Mouse (Mus musculus): ENCODE results near the gene Tmem150c.

DNA sequence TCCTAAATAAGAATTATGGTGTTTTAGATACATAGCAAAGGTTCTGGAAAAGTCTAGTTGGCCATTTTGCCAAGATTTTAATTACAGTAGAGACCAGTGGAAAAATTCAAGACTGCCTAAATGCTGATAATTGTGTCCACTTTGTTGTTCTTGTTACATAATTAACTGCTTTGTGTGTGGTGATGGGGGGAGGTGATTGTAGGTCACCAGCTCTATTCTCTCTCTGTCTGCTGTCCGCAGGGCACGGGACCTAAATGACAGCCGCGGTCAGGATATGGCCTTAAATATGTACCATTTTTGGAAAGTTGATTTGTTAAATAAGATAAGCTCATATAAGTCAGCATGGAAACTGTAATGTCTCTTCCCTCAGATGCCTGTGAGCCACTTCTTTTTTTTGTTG is 118.3 kb downstream of the Tmem150c start:
- TF ChIP-seq CTCF (IDR thresholded peaks at IDR 0.05; ENCODE audit: low read depth, low read length) = no peak
- TF ChIP-seq GATA1 (IDR thresholded peaks at IDR 0.05; ENCODE audit: borderline replicate concordance, low read length) = no peak
- TF ChIP-seq TAL1 (conservative IDR thresholded peaks at IDR 0.05; ENCODE audit: low read depth, low read length) = no peak
- no peak for TF ChIP-seq POLR2AphosphoS5 (IDR thresholded peaks at IDR 0.05; ENCODE audit: insufficient replicate concordance, low read depth, low read length)
- no peak for TF ChIP-seq GATA2 (IDR thresholded peaks at IDR 0.05; ENCODE audit: borderline replicate concordance, low read depth, low read length)

All from G1E (cell line).